Mouse (Mus musculus) layer of hippocampus, adult 9-11 months (tissue): ENCODE results near the gene BC030867.
"Not testable (repeated sequence)": the region's sequence is repeated elsewhere in the genome, so short reads cannot be mapped to it uniquely, and the experiment has no call there.

Source experiments
- DNase-seq: peaks from one replicate; pipeline ENCODE4 v3.0.0; 2022

The BC030867 gene

DNA sequence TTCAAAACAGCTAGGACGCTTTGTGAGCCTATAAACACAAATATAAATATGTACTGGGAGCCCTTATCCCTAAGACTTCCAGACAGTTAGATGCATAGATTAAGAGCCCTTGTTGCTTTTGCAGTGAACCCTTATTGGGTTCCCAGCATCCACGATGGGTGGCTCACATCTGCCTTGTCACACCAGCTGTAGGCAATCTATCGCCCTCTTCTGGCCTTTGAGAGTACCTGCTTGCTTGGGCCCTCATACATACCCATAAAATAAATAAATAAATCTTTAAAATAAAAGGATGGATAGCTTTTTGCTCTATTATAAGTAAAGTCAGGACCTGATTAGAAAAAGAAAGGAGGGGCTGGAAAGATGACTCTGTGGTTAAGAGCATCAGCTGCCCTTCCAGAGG, 9.8 kb downstream of the BC030867 start:
- DNase-seq = no peak

DNA sequence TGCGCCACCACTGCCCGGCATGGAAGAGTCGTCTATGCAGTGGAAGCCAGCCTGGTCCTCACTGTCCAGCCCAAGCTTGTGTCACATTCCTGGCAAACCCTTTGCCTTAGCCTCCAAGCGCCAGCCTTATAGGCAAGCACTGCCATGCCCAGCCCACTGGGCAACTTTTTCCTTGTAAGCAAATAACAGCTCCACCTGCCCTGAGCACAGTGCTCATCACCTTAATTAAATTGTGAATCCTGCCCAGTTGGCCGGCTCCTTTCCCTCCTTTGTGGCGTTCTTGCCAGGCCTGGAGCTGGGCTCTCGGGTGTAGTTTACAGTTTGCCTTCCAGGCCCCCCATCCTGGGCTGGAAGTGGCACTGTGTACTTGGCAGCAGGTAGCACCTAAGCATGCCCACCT, 14.5 kb downstream of the BC030867 start:
- no peak for DNase-seq

DNA sequence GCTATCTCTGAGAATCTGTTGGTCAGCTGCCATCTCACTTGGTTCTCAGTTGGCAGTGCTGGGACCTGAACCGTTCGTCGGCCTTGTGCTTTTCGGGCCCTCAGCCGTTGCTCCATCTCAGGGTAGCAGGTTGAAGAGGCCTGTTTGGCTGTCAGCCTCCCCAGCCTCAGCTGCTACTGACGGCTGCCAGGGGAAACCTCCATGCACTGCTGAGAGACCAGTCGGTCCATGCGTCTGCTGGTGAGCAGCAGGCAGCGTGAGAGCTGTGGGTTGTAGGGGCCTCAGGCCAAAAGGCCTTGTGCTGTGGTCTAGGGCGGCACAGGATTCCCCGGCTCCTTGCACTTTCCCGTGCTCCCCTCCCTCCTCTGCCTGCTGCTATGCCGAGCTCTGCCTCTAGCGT, 17.1 kb downstream of the BC030867 start:
- DNase-seq = no peak

DNA sequence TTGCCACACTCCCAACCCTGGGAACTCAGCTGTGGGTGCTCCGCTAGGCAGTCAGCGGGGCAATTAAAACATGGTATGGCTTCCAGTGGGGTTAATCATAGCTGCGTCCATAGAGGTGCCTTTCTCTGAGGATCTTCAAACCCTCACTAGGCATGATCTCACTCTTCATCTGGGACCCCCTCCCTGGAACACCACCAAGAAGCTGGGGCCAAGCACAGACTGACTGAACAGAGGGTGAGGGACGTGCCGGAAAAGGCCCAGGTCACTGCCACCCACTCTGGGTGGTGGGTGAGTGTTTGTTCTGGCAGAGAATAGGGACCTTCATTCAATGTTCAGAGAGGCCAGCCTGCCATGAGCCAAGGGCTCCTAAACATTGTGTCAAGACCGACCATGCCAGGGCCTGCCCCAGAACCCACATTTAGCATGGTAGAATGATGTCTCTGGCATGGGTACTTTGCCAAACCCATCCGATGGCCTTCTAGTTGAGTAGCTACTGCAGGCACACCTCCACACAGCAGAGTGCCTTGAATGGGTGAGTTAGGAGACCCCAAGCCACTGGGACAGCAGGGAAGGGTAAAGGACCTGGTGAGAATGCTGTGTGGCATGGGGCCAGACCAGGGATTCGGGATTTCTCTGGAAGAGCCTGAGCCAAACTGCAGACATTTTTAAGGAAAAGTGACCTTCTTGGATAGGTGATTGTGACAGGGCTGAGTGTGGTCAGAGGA, 18.1 kb downstream of the BC030867 start:
- DNase-seq = no peak

DNA sequence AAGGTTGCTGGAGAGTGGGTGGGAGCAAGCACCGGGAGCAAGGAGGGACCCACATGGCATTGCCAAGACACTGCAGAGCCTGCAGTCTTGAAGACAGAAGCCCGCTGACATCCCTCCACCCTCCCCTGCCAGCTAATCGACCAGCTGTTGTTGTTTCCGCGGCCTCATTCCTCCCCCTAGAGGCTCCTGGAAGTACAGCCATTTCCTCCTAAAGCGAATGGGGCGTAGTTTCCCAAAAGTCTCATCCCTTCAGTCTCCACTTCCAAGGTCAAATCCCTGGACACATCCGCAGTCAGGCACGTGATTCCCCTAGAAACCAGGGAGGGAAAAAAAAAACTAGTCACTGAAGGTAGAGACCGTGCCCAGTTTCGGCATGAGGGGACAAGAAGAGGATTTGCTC, 18.8 kb downstream of the BC030867 start:
- DNase-seq = peak; percentile 68

DNA sequence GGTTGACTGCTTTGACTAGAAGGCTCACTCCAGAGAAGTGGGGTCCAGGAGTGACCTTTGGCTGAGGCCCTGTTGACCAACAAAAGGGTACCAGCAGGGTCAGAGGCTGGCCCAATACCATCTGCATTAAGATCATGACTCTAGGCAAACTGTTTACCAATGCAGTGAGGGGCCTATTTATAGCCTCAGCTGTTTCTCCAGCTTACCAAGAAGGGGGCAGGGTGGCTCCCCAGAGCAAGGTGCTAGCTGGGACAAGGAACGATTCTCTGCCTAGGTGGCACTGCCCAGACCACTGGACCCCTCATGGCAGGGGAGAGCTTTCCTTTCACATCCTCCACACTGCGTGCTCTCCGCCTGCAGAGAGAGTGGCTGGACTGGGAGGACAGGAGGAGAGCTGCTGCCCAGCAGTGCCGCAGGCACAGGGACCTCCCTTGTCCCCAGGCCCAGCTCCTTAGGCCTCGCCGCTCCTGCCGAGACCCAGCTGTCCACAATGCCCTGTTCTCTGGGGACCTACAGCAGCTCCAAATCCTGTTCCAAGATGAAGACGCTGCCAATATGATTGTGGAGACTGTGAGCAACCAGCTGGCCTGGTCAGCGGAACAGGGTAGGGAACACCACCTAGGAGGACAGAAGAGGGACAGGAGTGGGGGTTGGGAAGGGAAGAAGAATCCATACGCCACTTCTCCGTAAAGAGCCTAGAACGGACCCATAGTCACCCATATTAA, 20.0 kb downstream of the BC030867 start, which contains the start of gene Asb16:
Gene Asb16 (plus strand): TSS at position 224 of the 725 bp plus-strand sequence.
- DNase-seq = no peak

DNA sequence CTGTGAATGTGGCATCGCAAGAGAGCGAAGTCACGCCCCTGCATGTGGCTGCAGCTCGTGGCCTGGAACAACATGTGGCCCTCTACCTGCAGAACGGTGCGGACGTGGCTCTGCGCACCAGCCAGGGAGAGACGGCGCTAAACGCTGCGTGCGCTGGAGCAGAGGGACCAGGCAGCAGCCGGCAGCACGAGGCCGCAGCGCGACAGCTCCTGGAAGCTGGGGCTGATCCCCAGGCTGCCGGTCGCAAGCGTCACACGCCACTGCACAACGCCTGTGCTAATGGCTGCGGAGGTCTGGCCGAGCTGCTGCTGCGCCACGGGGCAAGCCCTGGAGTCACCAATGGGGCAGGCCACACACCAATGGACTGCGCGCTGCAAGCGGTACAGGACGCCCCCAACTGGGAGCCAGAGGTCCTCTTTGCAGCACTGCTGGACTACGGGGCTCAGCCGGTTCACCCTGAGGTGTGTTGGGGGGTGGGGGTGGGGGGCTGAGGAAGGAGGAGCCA, 27.8 kb downstream of the BC030867 start:
- no peak for DNase-seq

DNA sequence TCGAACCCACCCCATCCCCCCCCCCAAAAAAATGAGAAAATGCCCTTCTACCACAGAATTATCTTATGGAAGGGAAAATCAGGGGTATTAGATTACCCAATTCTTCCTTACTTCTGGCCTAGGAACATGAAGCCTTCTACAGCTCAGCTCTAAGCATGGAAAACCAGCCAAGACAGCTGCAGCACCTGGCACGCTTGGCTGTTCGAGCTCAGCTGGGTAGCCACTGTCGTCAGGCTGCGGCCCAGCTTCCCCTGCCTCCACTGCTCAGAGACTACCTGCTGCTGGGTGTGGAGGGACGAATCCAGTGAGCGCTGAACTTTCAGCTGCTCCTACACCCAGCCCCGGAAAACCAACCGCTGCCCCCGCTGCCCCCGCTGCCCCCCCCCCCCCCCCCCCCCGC, 29.1 kb downstream of the BC030867 start:
- DNase-seq = no peak

DNA sequence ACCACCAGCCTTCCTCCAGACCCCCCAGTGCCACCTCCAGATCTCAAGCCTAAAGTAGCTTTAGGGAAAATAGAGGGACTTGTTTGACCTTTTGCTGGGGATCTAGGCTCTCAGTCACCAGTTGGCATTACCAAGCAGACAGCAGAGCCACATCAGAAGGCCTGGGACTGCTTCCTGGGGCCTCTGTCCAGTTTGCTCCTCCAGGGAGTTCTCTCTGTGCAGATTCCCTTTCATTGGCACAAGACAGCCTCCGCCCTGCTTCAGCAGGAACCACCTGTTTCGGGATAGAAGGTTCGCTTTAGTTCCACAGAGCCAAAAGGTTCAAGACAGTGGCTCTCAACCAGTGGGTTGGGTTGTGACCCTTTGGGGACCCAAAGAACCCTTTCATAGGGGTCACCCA, 30.9 kb downstream of the BC030867 start:
- DNase-seq = no peak

DNA sequence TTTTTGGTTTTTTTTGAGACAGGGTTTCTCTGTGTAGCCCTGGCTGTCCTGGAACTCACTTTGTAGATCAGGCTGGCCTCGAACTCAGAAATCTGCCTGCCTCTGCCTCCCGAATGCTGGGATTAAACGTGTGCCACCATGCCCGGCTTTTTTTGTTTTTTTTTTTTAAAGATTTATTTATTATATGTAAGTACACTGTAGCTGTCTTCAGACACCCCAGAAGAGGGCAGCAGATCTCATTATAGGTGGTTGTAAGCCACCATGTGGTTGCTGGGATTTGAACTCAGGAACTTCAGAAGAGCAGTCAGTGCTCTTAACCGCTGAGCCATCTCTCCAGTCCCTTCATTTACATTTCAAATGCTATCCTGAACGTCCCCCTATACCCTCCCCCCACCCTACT, 31.6 kb downstream of the BC030867 start:
- not testable (repeated sequence) for DNase-seq

DNA sequence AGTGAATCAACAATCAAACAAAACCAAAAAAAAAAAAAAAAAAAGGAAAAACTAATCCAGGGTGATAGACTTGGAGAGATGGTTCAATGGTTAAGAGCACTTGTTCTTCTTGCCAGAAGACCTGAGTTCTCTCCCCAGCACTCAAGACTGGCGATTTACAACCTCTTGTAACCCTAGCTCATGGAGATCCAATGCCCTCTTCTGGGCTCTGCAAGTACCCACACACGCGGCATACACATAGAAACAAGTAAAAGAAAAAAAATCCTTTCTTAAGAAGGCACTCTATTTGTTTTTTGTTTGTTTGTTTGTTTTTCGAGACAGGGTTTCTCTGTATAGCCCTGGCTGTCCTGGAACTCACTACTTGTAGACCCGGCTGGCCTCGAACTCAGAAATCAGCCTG, 35.2 kb downstream of the BC030867 start:
- DNase-seq = no peak

DNA sequence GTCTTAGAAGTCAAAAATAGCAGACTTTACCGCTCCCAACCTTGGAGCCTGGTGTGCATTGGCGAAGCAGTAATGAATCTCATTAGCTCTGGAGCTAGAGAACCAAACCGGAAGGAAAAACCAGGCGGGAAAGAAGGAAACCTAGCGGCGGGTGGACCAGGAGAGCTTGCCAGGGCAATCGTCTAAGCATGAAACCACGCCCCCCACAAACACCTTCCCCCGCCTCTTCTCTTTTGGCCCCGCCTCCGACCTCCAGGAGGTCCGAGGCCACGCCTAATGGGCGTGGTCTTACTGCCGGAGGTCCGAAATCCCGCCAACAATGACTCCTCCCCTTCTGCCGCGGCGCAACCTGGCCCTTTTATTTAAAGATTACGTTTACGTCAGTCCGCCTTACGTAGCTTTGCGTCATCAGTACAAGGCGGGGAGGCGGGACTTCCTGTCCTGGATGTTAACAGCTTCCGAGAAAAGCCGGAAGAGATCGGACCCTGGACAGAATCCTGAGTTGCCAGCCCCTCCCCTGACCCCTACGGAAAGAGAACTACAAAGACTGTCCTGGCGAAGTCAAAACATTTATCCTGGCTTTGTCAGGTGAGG, 35.9 kb downstream of the BC030867 start, which contains the start of gene Tmub2:
Gene Tmub2 (plus strand): TSS at position 431 of the 594 bp plus-strand sequence.
- DNase-seq = peak; percentile 98

DNA sequence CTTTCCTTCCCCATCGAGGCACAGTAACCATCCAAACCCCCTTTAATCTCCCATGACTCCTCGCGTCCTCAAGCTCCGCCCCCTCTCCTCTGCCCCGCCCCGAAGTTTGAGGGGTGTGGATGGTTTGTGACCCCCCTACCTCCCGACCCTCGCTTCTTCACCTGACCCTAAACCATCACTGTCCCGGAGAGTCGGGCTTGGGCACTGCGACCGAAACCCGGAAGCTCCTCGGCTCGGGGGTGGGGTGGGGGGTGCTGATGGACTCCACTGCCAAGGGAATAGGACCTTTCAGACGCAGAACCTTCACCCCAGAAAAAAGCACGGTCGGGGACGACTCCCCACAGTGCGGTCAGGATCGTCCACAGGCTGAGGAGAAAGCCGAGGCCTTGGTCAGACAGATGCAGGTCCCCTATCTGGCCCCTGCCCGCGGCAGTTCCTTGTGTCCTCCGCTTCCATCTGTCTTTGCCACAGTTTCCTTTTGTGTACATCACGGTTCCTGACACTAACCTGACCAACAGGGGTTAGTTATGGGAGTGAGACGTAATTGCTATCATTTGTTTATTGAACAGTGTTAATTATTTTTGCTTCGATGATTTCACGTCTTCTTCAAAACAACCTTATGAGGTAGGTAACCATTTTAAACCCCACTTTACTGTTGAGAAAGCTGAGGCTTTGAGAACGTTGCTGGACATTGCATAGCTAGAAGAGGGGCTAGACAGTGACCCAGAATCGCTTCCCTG, 36.6 kb downstream of the BC030867 start:
- DNase-seq = no peak

DNA sequence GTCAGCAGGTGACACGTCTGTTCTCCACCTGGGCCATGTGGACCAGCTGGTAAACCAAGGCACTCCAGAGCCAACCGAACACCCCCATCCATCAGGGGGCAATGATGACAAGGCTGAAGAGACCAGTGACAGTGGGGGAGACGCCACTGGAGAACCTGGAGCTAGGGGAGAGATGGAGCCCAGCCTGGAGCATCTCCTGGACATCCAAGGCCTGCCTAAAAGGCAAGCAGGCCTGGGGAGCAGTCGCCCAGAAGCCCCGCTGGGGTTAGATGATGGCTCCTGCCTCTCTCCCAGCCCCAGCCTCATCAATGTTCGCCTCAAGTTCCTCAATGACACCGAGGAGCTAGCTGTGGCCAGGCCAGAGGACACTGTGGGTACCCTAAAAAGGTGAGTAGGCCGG, 38.8 kb downstream of the BC030867 start:
- DNase-seq = no peak

DNA sequence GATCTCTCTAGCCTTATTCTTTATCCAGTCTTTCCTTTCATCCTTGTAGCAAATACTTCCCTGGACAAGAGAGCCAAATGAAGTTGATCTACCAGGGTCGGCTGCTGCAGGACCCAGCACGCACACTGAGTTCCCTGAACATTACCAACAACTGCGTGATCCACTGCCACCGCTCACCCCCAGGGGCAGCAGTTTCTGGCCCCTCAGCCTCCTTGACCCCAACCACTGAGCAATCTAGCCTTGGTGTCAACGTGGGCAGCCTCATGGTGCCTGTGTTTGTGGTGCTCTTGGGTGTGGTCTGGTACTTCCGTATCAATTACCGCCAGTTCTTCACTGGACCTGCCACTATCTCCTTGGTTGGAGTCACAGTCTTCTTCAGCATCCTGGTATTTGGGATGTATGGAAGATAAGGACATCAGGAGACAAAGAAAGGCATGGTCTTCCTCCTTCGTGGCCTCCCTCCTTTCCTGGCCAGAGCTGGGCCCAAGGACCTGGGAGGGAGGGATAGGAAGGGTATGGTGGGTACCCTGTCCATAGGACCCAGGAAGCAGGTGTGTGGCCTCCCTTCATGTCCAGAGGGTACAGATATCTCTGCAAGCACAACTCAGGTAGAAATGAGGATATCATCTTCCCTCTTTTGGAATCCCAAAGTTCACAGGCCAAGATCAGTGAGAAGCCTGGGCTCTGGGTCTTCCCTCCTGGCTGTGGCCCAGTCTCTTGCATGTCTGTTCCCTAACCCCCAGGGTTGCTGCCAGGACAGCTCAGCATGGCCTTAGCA, 39.5 kb downstream of the BC030867 start:
- no peak for DNase-seq

DNA sequence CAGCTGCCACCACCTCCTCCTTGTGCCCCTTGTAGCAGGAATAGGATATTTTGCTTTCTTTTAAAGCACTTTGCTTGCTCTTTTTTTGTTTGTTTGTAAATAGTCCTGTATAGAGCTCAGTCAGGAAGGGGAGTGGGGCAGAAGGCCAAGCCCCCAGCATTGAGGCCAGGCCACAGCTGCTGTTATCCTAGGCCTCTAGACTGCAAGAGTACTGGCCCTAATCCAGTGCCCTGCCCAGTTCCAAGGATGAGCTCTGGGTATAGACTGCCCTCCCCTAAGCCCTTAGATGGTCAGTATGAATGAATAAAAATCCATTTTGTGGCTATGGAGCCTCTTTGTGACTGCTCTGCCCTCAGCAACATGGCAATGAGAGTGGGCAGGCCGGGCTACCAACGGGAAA, 40.2 kb downstream of the BC030867 start:
- DNase-seq = no peak

DNA sequence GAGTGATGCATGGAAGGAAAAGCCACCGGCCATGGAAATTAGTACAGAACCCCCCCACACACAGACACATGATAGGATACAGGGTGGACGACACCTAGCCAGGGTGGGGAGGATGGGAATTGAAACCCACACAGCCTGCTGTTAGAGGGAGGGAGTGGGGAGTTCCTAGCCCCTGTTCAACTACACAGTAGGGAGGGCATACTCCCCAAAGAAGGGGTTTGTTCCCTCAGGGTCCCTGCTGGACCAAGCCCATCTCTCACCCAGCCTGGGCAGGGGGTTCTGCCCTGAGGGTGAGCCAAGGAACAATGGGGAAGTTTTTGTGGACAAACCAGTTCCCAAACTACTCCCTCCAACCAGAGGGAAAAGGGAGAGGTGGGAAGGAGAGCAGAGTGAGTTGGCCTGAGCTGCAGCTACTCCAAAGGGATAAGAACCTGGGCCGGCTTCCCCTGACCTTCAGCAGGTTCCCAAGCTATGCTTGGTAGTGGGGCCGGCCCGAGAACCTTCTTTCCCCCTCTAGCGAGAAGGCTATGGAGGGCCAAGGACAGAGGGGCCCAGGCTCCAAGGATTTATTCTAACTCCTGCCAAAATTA, 40.9 kb downstream of the BC030867 start:
- no peak for DNase-seq

DNA sequence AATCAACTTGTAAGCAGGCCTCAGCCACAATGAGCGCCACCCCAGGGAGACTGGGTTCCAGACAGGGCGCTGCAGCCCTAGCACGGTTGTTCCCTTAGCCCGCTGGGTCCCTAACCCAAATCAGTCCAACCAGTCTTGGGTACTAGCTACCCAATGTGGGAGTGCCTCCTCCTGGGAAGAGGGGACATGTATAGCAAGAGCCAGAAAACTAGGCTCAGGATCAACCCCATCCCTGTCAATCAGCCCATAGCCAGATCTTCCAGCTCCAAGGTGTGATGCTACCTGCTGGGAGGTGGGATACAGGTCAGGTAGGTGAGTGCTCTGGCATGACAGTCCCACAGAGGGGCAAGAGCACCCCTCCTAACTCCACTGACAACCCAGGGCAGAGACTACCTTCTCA, 41.5 kb downstream of the BC030867 start:
- no peak for DNase-seq

DNA sequence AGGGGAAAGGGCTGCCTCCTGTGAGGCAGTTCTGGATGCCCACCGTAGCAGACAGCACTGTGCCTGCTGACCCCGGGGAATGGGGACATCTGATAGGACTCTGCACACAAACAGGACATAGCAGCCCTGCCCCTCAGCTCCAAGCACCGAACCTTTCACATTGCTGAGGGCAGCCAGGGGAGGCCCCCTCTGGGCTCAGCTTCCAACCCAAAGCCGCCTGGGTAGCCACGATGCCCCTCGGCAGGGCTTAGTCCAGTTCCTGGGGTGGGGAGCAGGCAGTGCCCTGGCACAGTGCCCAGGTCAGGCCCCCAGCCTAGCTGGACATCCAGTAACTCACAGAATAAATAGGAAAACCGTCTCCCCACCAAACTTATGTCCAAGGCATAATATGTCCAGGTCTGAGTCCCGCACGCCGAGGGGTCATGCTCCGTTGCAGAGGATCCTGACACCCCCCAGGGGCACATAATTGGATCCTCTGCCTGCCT, 42.4 kb downstream of the BC030867 start:
- no peak for DNase-seq

DNA sequence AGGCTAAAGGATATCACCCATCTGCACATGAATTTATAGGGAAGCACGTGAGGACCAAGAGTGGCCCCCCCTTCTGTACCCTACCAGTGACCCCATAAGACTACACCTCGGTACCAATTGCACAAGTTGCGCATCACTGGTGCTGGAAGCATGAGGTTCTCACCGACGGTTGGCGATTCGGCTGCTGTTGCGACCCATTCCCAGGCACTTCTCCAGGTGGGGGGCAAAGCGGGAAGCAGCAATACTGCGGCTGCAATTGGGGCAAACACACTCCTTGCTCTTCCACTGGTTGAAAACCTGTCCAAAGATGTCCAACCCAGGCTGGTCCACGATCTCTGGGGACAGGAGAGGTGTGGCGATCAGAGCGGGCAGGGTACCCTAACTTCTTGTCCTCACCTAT, 45.3 kb downstream of the BC030867 start:
- no peak for DNase-seq

DNA sequence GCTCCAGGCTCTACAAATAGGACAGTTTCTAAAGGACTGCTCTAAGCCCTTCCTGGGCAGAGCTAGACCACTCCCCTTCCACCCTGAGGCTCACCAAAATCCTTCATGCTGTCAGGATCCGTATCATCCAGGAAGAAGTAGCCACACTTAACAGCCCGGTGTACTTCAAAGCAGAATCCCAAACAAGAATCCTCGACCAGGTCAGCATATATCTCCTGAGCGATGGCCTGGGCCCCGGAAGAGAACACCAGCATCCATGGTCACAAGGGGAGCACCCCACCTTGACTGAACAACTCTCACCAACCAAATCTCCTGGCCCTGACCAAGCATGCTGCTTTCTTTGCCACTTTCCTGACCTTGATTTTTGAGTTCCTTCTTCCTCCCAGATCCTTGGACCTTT, 45.7 kb downstream of the BC030867 start:
- no peak for DNase-seq
